Mouse (Mus musculus) lung, embryonic 15.5 days (tissue): ENCODE data around the gene Myh11. TPM values are rescaled to one million over a fixed set of nuclear protein-coding genes. Genes with fewer than 3 reads are reported as not detected.
A peak's percentile ranks its signal among the peaks of the same experiment; 100 is the strongest.

Experiments
- ATAC-seq: fragments of 200-750 bp; cut with Nextera tagmentation; 2 replicates; pipeline ENCODE4 v1.8.0; 2017; ENCODE audit warnings: moderate number of reproducible peaks, borderline replicate concordance; ENCODE audit not compliant: low FRiP score, low TSS enrichment; ENCODE audit errors: extremely low read depth
- H3K27ac ChIP-seq: fragments of 300-500 bp; sonication (generic); 2 replicates; pipeline ENCODE4 v1.5.1; 2015; ENCODE audit warnings: moderate library complexity, mild to moderate bottlenecking, inconsistent platforms
- H3K27me3 ChIP-seq: fragments of 300-500 bp; sonication (generic); 2 replicates; pipeline ENCODE4 v1.6.1; 2015; ENCODE audit warnings: inconsistent platforms
- H3K36me3 ChIP-seq: fragments of 300-500 bp; sonication (generic); 2 replicates; pipeline ENCODE4 v1.6.1; 2015; ENCODE audit warnings: inconsistent platforms
- H3K4me1 ChIP-seq: fragments of 300-500 bp; sonication (generic); 2 replicates; pipeline ENCODE4 v1.6.1; 2015; ENCODE audit warnings: inconsistent platforms
- H3K4me2 ChIP-seq: fragments of 300-500 bp; sonication (generic); 2 replicates; pipeline ENCODE4 v1.6.1; 2015; ENCODE audit warnings: inconsistent platforms, mild to moderate bottlenecking, moderate library complexity
- H3K4me3 ChIP-seq: fragments of 300-500 bp; sonication (generic); 2 replicates; pipeline ENCODE4 v1.5.1; 2015; ENCODE audit warnings: mild to moderate bottlenecking, inconsistent platforms
- H3K9ac ChIP-seq: fragments of 300-500 bp; sonication (generic); 2 replicates; pipeline ENCODE4 v1.6.1; 2015; ENCODE audit warnings: inconsistent platforms
- H3K9me3 ChIP-seq: fragments of 300-500 bp; sonication (generic); 2 replicates; pipeline ENCODE4 v1.6.1; 2016; ENCODE audit warnings: inconsistent platforms
- WGBS: fragments of 180-500 bp; shearing (Covaris S2); methylation state at CpG from one replicate; pipeline ENCODE4 v1.1.7; 2015; 5-methylcytosine and 5-hydroxymethylcytosine counted together
- polyA plus RNA-seq: library from polyadenylated mRNA; unstranded; fragments of >200 nt; fragmentation: Nextera tagmentation; extraction: Ambion mirVana; gene quantifications from 2 replicates; pipeline ENCODE4 v1.2.1, GENCODE M21; 2015

Gene Myh11
- polyA plus RNA-seq, 1 experiment from 2014 or later = 63.0 TPM

- H3K4me2 ChIP-seq = no peak overlapping the region
Measured at GRCm38 (mm10) chr16:14264504-14264903, 26.7 kb downstream of the Myh11 start.

DNA sequence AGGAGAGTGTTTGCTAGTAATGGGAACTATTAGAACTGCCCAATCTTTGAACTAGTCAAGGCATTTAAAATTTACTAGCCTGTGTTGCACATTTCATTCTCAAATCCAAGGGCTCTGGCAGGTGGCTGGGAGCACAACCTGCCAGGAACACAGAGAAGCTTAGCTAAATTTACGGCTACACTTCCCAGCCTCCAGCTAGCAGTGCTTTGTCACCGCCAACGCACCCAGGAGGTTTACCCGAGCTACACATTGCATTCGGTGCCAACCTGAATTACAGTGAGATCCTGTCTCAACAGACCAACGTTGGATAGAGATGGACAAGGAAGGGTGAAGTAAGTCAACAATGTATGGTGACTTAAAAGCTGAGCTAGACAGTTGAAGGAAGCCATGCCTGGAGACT lies 27.9 kb downstream of the Myh11 start:
- H3K9me3 ChIP-seq = no peaks in the 10 kb centered on the region
- H3K36me3 ChIP-seq = no peaks in the 10 kb centered on the region
- ATAC-seq = no peak
- H3K9ac ChIP-seq = no peak overlapping the region
- H3K27ac ChIP-seq = peak overlapping the region; percentile 49
- no peak overlapping the region for H3K4me3 ChIP-seq
- no peak overlapping the region for H3K4me2 ChIP-seq
- H3K4me1 ChIP-seq = 0 out of 2 replicates have a peak, but pooled peaks cover 10% of the 10 kb centered on the region
- H3K27me3 ChIP-seq = no peaks in the 10 kb centered on the region
- WGBS = 77% methylated on average over 6 of the region's 6 CpGs

More at GRCm38 (mm10) chr16:14264504-14264903, 26.7 kb downstream of the Myh11 start:
- no peak overlapping the region for H3K9ac ChIP-seq
- H3K27me3 ChIP-seq = no peaks in the 10 kb centered on the region
- ATAC-seq = no peak
- H3K4me3 ChIP-seq = no peak overlapping the region
- 0 out of 2 replicates have a peak, but pooled peaks cover 10% of the 10 kb centered on the region for H3K4me1 ChIP-seq
- no peak overlapping the region for H3K27ac ChIP-seq
- 65% methylated on average over 2 of the region's 2 CpGs for WGBS
- H3K9me3 ChIP-seq = no peaks in the 10 kb centered on the region
- H3K36me3 ChIP-seq = no peaks in the 10 kb centered on the region

DNA sequence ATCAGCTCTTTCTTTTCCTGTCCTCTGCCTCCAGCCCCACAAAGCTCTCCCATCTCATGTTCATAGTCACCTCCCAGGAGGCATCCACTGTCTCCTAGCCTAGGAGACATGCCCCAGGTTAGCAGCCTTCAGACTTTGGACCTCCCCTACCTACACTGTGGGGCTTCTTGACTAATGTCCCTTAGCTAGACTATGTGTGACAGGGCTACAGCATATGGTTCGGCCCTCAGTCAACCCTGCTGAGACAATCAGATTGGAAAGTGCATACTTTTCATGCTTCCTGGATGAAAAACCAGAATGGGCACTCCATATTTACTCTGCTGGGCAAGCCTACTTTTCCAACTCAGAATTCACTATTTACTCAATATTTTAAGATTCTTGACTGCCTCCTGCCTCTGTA lies 28.8 kb downstream of the Myh11 start:
- no peaks in the 10 kb centered on the region for H3K36me3 ChIP-seq
- H3K4me3 ChIP-seq = no peak overlapping the region
- H3K27ac ChIP-seq = peak overlapping the region; percentile 41
- no peak overlapping the region for H3K4me2 ChIP-seq
- 60% methylated on average over 1 of the region's 1 CpGs for WGBS
- H3K9ac ChIP-seq = no peak overlapping the region
- 0 out of 2 replicates have a peak, but pooled peaks cover 10% of the 10 kb centered on the region for H3K4me1 ChIP-seq
- ATAC-seq = peak; percentile 28; the same call in 1 of the 2 replicates
- no peaks in the 10 kb centered on the region for H3K27me3 ChIP-seq
- no peaks in the 10 kb centered on the region for H3K9me3 ChIP-seq

GRCm38 (mm10) chr16:14258856-14259255 lies 32.3 kb downstream of the Myh11 start:
- Histone ChIP-seq H3K27me3 (no peaks in the 10 kb centered on the region), H3K9me3 (no peaks in the 10 kb centered on the region), H3K36me3 (no peaks in the 10 kb centered on the region), H3K4me1 (0 out of 2 replicates have a peak, but pooled peaks cover 5% of the 10 kb centered on the region), H3K4me3 (no peak overlapping the region), H3K27ac (no peak overlapping the region), H3K4me2 (no peak overlapping the region), H3K9ac (no peak overlapping the region)
- no peak; the same call in 1 of the 2 replicates for ATAC-seq
- WGBS = 38% methylated on average over 2 of the region's 2 CpGs

GRCm38 (mm10) chr16:14253586-14253985 lies 37.6 kb downstream of the Myh11 start:
- Histone ChIP-seq H3K4me1 (no peaks in the 10 kb centered on the region), H3K4me3 (no peak overlapping the region), H3K27ac (no peak overlapping the region), H3K9ac (no peak overlapping the region), H3K36me3 (no peaks in the 10 kb centered on the region), H3K27me3 (no peaks in the 10 kb centered on the region), H3K4me2 (no peak overlapping the region), H3K9me3 (no peaks in the 10 kb centered on the region)
- 71% methylated on average over 3 of the region's 3 CpGs for WGBS
- no peak for ATAC-seq

GRCm38 (mm10) chr16:14252877-14253276 lies 38.3 kb downstream of the Myh11 start:
- 75% methylated on average over 4 of the region's 4 CpGs for WGBS
- no peak overlapping the region for H3K9ac ChIP-seq
- no peak overlapping the region for H3K27ac ChIP-seq
- H3K9me3 ChIP-seq = no peaks in the 10 kb centered on the region
- H3K4me1 ChIP-seq = no peaks in the 10 kb centered on the region
- H3K4me3 ChIP-seq = no peak overlapping the region
- no peaks in the 10 kb centered on the region for H3K27me3 ChIP-seq
- no peak overlapping the region for H3K4me2 ChIP-seq
- no peaks in the 10 kb centered on the region for H3K36me3 ChIP-seq
- no peak for ATAC-seq

DNA sequence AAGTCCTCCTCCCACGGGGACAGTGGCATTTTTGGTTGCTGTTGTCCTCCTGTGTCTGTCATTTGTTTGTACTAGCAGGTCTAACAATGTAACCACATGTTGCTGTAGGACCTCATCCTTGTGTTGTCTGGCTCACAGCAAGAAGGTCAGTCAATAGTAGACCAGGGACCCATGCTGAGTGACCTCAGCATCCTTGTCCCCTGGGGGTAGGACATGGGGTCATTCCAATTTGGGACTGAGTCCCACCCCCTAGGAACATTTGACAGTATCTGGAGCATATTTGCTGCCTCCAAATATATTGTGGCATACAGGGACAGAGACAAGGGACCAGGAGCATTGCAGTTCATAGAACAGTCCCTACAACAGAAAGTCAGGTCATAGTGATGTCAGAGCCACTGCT lies 41.3 kb downstream of the Myh11 start:
- H3K4me3 ChIP-seq = no peak overlapping the region
- H3K27ac ChIP-seq = no peak overlapping the region
- ATAC-seq = no peak
- H3K27me3 ChIP-seq = no peaks in the 10 kb centered on the region
- WGBS = 59% methylated on average over 1 of the region's 1 CpGs
- no peak overlapping the region for H3K4me2 ChIP-seq
- no peak overlapping the region for H3K9ac ChIP-seq
- no peaks in the 10 kb centered on the region for H3K9me3 ChIP-seq
- H3K4me1 ChIP-seq = no peaks in the 10 kb centered on the region
- H3K36me3 ChIP-seq = no peaks in the 10 kb centered on the region

- Histone ChIP-seq H3K4me3 (no peak overlapping the region), H3K36me3 (no peaks in the 10 kb centered on the region), H3K9me3 (no peaks in the 10 kb centered on the region), H3K4me1 (peaks cover 5% of the 10 kb centered on the region), H3K27me3 (no peaks in the 10 kb centered on the region), H3K9ac (no peak overlapping the region), H3K4me2 (no peak overlapping the region), H3K27ac (no peak overlapping the region)
- WGBS = 29% methylated on average over 2 of the region's 2 CpGs
- no peak for ATAC-seq
Measured at GRCm38 (mm10) chr16:14242553-14242952, 48.6 kb downstream of the Myh11 start.

- no peaks in the 10 kb centered on the region for H3K27me3 ChIP-seq
- no peak overlapping the region for H3K4me3 ChIP-seq
- WGBS = 38% methylated on average over 3 of the region's 3 CpGs
- no peak overlapping the region for H3K9ac ChIP-seq
- peaks cover 5% of the 10 kb centered on the region for H3K4me1 ChIP-seq
- H3K27ac ChIP-seq = no peak overlapping the region
- H3K36me3 ChIP-seq = no peaks in the 10 kb centered on the region
- no peak for ATAC-seq
- H3K9me3 ChIP-seq = no peaks in the 10 kb centered on the region
- no peak overlapping the region for H3K4me2 ChIP-seq
Measured at GRCm38 (mm10) chr16:14242059-14242458, 49.1 kb downstream of the Myh11 start.

DNA sequence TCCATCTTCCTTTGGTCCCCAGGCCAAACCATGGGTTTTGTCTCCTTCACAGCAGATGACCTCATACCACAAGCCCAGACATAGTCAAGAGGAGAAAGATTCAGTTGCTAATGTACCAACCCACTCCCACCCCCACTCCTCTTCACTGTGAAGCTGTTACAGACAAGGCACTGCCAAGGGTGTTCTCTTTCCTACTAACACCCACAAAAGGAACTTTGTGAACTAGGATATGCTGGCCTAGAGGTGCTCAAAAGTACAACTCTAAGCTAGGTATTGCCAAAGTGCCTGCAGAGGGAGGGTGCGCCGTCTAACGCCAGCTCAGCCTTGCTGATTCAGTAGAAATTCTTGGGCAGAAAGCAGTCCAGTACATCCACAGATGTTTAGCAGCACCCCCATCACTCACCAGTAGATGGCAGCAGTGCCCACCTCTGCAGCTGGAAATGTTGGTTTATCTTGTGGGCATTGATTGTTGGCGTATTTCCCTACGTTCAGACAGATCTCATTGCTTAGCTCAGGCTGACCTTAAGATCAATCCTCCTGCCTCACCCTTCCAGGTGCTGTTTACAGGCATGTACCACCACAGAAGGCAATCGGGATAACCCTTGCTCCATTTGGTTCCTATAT lies 54.0 kb downstream of the Myh11 start:
- H3K27ac ChIP-seq = no peak overlapping the region
- no peak overlapping the region for H3K4me2 ChIP-seq
- H3K4me1 ChIP-seq = peaks cover 1% of the 10 kb centered on the region; the same call in 1 of the 2 replicates
- 18% methylated on average over 6 of the region's 6 CpGs for WGBS
- H3K27me3 ChIP-seq = no peaks in the 10 kb centered on the region
- no peak overlapping the region for H3K9ac ChIP-seq
- ATAC-seq = peak; percentile 66; the same call in 1 of the 2 replicates
- H3K36me3 ChIP-seq = no peaks in the 10 kb centered on the region
- no peak overlapping the region for H3K4me3 ChIP-seq
- no peaks in the 10 kb centered on the region for H3K9me3 ChIP-seq

DNA sequence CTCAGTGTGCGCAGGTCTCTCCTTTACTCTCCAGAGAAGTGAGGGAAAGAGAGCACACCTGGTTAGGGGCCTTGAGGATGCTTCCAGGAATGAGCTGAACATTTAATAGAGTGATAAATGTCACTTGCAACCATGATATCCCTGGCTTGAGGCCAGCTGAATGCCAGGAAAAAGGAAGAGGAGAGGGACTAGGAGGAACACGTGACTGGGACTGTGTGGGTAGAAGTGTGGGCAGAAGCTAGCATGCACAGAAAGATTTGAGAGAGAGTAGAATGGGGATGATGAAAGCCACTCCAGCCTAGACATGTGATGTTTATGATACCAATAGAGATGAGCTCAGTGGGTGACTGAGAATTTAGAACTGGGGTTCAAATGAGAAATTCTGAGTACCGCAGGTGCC lies 76.0 kb downstream of the Myh11 start:
- ATAC-seq = no peak

GRCm38 (mm10) chr16:14198798-14199197 lies 92.4 kb downstream of the Myh11 start:
- Histone ChIP-seq H3K4me3 (no peak overlapping the region), H3K4me1 (no peaks in the 10 kb centered on the region), H3K36me3 (peaks cover 4% of the 10 kb centered on the region; the same call in 1 of the 2 replicates), H3K9ac (no peak overlapping the region), H3K9me3 (no peaks in the 10 kb centered on the region), H3K27me3 (no peaks in the 10 kb centered on the region), H3K27ac (no peak overlapping the region), H3K4me2 (no peak overlapping the region)
- 69% methylated on average over 4 of the region's 4 CpGs for WGBS
- ATAC-seq = no peak

More for the DNA sequence above, 76.0 kb downstream of the Myh11 start:
- Histone ChIP-seq H3K4me2 (no peak overlapping the region), H3K9me3 (no peaks in the 10 kb centered on the region), H3K4me3 (no peak overlapping the region), H3K9ac (no peak overlapping the region), H3K4me1 (no peaks in the 10 kb centered on the region), H3K36me3 (no peaks in the 10 kb centered on the region), H3K27me3 (no peaks in the 10 kb centered on the region), H3K27ac (no peak overlapping the region)
- WGBS = 74% methylated on average over 3 of the region's 3 CpGs
